Mouse (Mus musculus): ENCODE results near the gene Olfr1328.
A peak's percentile ranks its signal among the peaks of the same experiment; 100 is the strongest.
"Not testable (repeated sequence)": the region's sequence is repeated elsewhere in the genome, so short reads cannot be mapped to it uniquely, and the experiment has no call there.

The Olfr1328 gene

DNA sequence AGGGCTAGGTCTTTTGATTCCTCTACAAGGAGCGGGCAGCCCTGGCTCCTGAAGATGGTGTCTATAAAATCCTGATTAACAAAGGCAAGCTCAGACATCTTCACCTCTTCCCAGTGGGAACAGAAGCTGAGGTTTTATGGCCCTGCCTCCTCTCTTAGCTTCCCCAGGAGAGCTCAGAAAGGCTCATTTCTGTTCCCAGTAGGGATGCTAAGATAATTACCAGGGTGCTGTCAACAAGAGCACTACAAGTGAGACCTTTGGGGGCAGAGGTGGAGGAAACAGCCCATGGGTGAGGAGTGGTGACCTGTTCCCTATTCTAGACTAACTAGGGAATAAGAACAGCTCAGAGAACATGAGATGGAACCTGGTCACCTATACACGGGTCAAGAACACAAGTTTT lies at the start of gene Olfr1328:
Gene Olfr1328 (minus strand): TSS at position 101 of the 400 bp plus-strand sequence.
- no peak for DNase-seq (ENCODE audit: low read depth)

DNA sequence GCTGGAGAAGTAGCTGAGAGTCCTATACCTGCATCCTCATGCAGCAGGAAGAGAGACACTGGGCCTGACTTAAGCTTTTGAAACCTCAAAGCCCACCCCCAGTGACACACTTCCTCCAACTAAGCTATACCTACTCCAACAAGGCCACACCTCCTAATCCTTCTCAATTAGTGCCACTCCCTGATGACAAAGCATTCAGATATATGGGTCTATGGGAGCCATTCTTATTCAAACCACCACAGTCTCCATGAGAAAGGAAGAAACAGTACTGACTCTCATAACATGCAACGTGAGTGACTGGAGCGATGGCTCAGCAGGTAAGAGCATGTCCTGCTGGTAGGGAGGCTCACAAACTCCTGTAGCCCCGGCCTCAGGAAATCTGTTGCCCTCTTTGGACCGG lies 46.9 kb upstream of the Olfr1328 start:
- no peak for DNase-seq (ENCODE audit: low read depth)

DNA sequence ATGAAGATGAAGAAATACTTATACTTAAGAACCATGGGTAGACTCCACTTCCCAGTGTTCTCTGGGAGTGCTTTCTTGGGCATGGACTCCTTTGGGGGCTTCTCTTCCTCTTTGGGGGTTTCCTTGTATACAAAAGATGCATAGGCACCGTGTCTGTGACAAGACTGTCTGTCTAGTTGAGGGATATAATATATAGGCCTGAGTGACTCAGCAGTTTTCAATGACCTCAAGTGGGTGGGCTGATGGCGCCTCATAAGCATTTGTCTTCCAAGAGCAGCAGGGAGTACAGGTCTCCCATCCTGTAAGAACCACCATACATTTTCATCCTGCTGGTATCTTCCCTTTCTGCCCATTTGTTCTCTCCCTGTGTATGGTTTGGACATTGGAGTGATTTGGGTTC lies 34.9 kb upstream of the Olfr1328 start:
- no peak for DNase-seq (ENCODE audit: low read depth)

DNA sequence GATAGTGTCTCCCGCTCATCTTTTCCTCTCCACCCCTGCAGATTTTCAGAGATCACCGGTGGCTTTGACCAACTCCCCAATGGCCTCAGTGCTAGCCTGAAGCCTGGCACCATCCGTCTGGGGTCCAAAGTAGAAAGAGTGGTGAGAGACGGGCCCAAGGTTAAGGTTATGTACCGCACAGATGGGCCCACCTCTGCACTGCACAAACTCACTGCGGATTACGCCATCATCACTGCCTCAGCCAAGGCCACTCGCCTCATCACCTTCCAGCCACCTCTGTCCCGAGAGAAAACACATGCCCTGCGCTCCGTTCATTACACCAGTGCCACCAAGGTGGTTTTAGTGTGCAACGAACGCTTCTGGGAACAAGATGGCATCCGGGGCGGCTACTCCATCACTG lies 29.3 kb upstream of the Olfr1328 start:
- no peak for DNase-seq (ENCODE audit: low read depth)

DNA sequence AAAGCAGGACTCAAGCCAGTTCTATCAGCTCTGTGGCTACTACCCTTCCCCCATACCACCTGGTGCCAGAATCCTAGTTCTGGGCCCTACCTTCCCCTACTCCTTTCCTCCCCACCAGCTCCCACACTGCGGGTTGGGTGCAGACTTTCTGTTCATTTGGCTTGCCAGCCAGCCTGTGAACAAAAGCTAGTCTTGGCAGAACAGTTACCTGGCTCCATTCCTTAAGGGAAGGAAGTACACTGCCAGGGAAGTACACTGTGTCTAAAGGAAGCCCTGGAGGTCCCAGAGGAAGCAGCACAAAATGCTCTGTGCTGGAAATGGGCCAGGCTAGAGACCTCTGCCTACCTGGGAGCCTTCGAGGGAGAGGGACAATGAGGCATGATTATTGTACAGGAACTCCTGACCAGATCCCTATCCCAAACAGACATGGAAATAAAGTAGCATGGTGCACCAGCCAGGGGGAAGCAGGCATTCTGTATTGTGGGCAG lies 22.8 kb upstream of the Olfr1328 start, which contains the start of gene Lao1:
Gene Lao1 (plus strand): TSS at position 438 of the 488 bp plus-strand sequence.
- DNase-seq (ENCODE audit: low read depth): no peak

DNA sequence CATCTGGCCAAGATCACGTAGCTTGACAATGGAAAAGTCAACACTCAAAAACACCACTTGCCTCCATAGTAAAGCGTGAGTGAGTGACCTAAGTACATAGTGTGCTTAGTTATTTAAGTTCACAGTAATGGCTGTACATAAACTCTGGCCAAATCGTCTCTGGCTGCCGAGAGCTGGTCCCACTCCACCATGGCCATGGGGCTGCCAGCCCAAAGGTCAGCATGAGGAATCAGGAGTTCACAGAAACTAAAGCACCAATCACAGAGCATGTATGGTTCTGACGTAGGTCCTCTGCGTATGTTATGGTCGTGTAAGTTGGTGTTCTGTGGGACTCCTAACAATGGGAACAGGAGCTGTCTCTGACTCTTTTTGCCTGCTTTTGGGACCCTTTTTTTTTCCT lies 20.4 kb upstream of the Olfr1328 start:
- no peak for DNase-seq (ENCODE audit: low read depth)

DNA sequence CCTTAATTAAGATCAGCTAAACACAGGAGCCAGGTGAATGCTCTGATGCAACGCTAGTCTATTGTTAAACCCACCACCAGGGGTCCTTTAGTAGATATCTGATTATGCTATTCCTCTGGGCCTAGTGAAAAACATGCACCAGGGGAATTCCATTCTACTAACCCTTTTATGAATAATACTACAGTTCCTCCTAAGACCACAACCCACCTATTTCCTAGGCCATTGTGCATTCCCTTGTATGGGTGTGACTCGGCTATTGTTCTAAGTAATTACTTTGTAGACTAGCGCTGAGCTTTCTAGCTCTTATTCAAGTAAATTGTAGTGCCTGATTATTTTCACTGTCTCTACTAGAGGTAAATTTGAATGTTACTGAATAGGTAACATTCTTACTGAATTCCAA lies 7.1 kb downstream of the Olfr1328 start:
- not testable (repeated sequence) for DNase-seq (ENCODE audit: low read depth)

DNA sequence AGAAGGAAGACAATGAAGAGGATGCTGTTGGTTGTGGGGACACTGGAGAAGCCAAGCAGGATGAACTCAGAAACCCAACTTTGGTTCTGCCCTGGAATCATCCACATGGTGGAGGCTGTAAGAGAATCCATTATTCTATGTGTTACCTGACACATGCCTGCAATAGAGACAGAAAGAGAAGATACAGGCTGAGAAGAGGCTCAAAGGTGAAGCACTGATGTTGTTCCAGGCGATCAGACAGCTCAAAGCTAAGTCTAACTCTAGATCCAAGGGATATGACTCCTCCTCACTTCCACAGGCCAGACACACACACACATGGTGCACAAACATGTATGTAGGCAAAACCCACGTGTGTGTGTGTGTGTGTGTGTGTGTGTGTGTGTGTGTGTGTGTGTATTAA lies 21.0 kb downstream of the Olfr1328 start, which contains the start of gene Olfr1329:
Gene Olfr1329 (minus strand): TSS at position 101 of the 400 bp plus-strand sequence.
- not testable (repeated sequence) for DNase-seq (ENCODE audit: low read depth)

DNA sequence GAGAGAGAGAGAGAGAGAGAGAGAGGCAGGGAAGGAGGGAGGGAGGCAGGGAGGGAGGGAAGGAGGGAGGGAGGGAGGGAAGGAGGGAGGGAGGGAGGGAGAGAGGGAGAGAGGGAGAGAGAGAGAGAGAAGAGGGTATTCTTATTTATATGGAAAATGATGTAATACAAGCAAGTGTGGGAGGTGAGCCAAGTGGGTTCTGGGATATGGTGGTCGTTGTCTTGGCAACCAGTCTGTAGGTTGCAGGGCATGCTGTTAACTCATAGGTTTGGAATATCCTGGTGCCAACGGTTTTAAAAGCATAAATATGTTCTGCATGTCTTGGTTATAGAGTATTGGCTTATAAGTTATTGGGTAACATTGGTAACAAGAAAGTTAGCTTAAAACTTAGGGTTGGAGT lies 36.4 kb downstream of the Olfr1328 start:
- DNase-seq (ENCODE audit: low read depth): peak; percentile 35

DNA sequence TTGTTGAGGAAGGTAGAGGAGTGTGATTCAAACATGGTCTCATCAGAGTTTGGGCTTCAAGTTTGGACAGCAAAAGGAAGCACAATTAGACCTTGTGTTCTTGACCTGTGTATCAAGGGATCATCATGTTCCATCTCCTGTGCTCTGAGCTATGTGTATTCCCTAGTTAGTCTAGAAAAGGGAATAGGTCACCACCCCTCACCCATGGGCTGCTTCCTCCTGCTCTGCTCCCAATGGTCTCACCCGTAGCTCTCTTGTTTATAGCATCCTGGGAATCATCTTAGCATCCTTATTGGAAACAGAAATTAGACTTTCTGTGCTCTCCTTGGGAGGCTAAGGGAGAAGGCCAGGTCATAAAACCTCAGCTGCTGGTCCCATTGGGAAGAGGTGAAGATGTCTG lies 50.1 kb downstream of the Olfr1328 start, which contains the start of gene Olfr1330:
Gene Olfr1330 (plus strand): TSS at position 301 of the 400 bp plus-strand sequence.
- DNase-seq (ENCODE audit: low read depth): no peak
